Mouse (Mus musculus): Measurements from ENCODE around the gene Pla2g4c.

GRCm38 (mm10) chr7:13291370-13291769 lies 33.1 kb upstream of the Pla2g4c start:
- TF ChIP-seq POLR2A (IDR thresholded peaks at IDR 0.05; ENCODE audit: extremely low read depth, insufficient read depth, low read length), result no peak
- no peak for TF ChIP-seq CTCF (IDR thresholded peaks at IDR 0.05; ENCODE audit: low read depth, low read length)

All from liver, adult 2 months (tissue).